Mouse (Mus musculus): ENCODE data around the gene Hkdc1. TPM values are rescaled to one million over a fixed set of nuclear protein-coding genes. Genes with fewer than 3 reads are reported as not detected.
"Not testable (repeated sequence)": the region's sequence is repeated elsewhere in the genome, so short reads cannot be mapped to it uniquely, and the experiment has no call there.

Gene Hkdc1
- 0.58 TPM in 1 of 2 replicates, not detected in the other for total RNA-seq (2015; ENCODE audit: low replicate concordance)
- 0.70 TPM in 1 of 2 replicates, not detected in the other for total RNA-seq (2017; ENCODE audit: low replicate concordance)

DNA sequence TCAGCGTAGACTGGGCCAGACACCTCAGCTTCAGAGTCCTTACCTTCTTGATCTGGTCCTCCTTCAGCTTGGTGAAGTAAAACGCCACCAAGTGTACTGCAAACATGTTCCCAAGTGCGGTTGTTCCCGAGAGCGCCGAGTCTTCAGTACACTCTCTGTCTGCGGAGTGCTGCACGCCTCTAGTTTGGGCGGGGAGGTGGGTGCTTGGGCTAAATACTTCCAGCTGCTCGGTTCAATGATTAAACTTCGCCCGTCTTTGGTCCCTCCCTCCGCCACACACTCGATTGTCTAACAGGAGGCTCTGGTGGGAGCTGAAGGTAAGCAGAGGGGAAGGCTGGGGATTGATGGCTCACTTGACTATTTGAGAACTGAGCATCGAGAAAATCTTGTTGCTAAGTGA is at the start of gene Hkdc1:
Hkdc1 (minus strand) TSS at position 237 of the 400 bp plus-strand sequence.
- ATAC-seq (replicated peaks; ENCODE audit: low FRiP score, poor library complexity, severe bottlenecking), result no peak

DNA sequence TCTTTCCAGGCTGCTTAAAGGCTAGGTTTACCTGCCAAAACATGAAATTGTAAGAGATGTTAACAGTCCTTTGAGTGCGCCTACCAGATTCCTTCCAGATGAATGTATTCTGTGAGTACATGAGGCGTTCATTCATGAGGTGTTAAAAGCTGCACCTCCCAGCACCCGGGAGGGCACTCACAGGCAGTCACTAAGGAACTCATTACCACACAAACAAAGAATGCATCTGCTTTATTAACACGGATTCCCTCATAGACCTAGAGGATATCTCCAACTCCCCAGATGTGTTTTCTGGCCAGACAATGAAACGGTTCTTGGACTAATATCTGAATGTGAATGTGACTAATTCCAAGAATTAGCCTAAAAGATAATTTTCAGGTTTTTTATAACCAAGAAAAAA is 48.8 kb upstream of the Hkdc1 start:
- no peak for ATAC-seq (replicated peaks; ENCODE audit: low FRiP score, poor library complexity, severe bottlenecking)

DNA sequence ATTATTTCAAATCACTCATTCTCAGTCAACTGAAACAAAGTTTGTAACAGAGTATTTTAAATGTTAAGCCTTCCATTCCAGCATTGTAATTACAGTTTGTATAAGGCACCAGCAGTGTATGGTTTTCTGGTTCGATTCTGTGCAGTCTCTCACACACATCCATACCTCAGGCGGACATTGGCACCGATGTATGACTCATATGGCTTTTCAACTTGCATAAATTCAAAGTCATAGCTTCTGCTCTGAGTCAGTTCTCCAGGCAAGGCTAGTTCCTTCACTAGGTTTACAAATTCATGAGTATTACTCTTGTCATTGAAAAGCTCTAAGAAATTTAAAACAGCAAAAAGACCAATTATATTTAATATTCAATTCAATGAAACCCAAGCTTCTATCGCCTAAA is 47.4 kb upstream of the Hkdc1 start:
- ATAC-seq (replicated peaks; ENCODE audit: low FRiP score, poor library complexity, severe bottlenecking), result no peak

DNA sequence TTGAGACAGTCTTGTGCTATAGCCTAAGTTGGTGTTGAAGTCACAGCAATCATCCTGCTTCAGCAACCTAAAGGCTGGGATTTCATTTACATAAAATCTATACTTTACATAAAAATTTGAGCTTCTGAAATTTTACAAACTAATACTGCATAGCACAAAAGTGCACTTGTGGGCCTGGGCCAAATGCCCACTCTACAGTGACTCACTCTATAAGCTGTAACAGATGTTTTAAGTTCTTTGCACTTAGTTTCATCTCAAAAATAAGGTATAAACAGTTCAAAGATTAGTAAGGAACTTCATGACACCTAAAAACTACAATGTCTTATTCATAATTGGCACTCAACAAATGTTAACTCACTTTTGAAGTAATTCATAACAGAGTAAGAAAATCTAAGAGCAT is 39.0 kb upstream of the Hkdc1 start:
- ATAC-seq (replicated peaks; ENCODE audit: low FRiP score, poor library complexity, severe bottlenecking), result no peak

DNA sequence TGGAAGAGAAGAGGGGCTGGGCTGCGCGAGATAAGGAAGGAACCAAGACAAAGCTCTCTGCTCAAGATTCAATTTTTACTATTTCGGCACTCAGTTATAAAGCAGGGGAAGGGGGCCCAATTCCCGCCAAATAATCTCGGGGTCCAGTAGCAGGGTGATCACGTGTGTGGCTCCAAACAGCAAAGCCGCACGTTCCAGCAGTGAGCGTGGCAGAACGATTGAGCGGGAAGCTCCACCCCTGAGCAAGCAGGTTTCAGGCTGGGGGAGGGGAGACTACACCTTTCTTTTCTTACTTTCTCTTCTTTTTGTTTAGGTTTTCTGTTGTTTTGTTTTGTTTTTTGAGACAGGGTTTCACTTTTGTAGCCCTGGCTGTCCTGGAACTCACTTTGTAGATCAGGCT is 29.7 kb upstream of the Hkdc1 start:
- not testable (repeated sequence) for ATAC-seq (replicated peaks; ENCODE audit: low FRiP score, poor library complexity, severe bottlenecking)

DNA sequence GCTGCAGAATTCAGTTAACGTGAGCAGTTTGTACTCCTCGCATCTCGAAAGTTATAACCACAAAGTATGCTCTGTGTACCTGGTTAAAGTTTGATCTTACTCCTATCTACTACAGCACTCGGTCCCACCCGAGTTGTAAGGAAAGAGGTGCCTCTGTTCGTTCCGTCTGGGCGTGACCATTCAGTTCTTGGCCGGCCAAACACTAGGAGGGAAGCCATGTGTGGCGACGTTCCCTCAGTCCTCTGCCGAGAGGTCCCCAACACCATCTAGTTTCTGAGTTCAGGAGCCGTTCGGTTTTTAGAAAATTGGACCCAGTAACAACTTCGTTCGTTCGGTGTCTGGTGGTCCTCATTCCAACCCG is 28.0 kb upstream of the Hkdc1 start:
- no peak for ATAC-seq (replicated peaks; ENCODE audit: low FRiP score, poor library complexity, severe bottlenecking)

DNA sequence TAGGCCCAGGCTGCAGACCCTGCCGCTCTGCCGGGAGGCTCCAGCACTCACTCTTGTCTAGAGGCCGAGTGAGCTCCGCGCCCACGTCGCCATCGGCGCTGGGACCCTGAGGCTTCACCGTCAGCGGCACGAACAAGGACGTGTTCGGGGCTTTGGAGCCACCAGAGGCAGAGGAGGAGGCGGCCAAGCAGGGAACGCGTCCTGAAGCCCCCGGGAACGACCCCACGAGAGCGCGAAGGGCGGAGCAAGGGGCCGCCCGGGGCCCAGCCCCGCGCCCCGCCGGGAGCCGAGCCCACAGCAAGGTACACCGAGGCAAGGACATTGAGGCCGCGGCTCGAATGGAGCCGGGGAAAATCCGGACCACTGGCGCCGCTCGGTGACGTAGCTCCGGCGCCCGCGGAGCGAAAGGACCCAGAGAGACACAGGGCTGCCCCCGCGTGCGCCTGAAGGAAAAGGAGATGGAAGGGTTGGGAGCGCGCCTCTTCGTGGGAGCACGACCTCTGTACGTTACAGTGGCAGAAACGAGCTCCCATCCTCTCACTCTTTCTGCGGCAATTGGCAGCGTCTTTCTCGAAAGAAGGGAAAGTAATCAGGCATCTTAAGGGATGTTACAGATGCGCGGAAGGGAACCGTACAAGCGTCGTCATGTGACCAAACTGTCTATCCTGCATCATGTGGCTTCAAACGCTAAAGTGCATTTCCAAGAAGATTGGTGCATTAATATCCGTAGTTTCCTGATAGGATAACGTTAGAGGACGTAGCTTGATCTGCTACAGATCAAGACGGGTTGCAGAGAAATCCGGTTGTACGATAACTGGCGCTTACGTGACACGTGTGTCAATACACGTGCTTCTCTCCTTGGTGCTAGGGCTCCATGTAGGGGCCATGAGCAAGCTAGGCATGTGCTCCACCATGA is 27.3 kb upstream of the Hkdc1 start, which contains the start of the genes 4930507D05Rik and Supv3l1:
4930507D05Rik (plus strand) TSS at position 126 of the 916 bp plus-strand sequence.
Supv3l1 (minus strand) TSS at position 375 of the 916 bp plus-strand sequence.
- peak; percentile 87 for ATAC-seq (replicated peaks; ENCODE audit: low FRiP score, poor library complexity, severe bottlenecking)

DNA sequence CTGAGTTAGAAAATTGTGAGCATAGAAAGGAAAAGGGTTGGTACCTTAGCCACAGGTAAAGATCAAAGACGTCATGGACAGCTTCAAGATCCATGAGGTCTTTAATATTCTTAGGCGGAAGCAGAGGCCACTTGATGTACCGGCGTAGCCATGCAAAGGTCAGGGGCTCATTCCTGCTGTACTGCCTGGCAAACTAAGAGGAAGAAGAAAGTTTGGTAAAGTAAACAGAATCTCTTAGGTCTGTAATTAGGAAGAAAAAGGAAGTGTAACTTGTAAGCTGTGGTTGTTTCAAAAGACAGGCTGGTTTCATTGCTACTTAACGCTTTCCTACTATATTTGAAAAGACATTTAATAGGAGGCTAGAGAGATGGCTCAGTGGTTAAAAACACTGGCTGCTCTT is 8.1 kb upstream of the Hkdc1 start:
- no peak for ATAC-seq (replicated peaks; ENCODE audit: low FRiP score, poor library complexity, severe bottlenecking)

DNA sequence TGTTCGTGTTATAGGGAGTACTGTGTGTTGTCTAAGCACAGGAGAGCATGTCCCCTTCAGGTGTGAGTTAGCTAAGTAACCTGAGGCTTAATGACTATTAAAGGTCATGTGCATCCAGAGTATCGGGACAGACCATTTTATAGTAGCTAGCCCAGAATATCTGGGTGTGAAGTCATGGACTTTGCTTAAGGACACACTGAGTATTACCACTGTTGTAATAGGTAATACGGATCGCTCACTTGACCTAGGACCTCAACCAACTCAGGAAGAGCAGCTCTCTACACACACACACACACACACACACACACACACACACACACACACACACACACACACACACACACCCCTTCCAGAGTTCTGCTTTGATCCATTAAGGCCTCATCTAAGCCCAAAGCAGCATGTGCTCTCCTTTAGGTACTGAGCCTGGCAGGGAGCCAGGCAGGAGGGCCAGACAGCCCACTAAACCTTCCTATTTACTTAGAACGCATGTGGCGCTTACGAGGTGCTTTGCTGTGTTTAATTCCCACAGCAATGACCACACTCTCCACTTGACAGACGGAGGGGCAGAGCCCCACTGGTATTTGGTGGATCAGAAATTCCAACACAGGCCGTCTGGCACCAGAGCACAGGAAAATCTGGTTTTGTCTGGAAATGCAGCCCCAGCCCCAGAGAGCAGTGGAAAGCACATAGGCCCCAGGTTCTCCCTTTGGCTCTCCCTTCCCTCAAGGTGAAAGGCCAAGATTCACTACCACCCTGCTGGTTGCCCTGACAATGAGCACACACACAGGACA is 3.0 kb upstream of the Hkdc1 start:
- no peak for ATAC-seq (replicated peaks; ENCODE audit: low FRiP score, poor library complexity, severe bottlenecking)

DNA sequence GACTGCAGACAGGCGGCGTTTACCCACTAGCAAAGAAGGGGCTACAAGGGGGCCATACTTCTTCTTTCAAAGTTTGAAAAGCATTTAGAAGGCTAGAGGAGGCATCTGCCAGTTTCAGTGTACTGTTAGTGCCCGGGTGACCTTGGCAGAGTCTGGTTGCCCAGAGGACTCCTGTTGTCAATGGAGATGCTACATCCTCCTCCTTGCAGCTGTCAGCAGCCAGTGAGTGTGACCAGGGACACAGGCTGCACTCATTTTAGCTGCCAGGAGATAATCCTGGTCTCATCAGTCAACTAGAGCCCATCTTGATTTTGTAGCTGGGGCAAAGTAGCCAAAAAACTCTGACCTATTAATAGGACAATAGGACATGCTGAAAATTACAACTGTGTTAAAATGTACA is 1.2 kb downstream of the Hkdc1 start:
- ATAC-seq (replicated peaks; ENCODE audit: low FRiP score, poor library complexity, severe bottlenecking), result no peak

DNA sequence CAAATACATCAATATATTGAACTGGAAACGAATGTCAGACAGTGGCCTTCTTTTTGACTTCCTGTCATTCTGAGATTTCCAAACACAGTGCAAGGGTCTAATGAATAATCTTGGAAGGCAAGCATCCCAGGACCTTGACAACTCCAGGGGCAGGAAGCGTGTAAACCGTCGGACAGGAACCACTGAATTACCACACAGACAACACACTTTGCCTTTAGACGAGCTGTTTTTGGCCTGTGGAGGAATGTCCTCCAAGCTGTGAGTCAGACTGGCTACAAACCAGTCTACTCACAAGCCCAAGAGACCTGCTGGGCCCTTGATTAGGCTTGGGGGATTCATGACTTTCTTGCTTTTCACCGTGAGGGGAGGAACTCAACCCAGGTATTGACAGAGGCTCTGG is 1.9 kb downstream of the Hkdc1 start:
- ATAC-seq (replicated peaks; ENCODE audit: low FRiP score, poor library complexity, severe bottlenecking), result no peak

DNA sequence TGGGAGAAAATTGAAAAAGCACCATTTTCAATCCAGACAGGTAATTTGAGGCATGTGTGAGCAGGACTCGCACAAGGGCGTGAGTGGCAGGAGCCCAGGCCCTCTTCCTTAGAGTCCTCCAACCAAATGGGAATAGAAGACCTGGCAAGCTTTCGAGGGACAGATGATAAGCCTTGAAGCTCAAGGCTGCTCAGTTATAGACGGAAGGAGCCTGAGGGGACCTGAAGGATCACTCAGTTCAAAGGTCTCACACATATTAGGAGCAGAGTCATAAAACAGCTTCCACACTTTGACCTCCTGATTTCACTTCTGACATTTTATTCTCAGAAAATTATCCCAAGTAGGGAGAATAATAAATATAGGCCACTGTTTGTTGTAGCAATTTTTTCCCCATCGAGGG is 2.9 kb downstream of the Hkdc1 start:
- no peak for ATAC-seq (replicated peaks; ENCODE audit: low FRiP score, poor library complexity, severe bottlenecking)

DNA sequence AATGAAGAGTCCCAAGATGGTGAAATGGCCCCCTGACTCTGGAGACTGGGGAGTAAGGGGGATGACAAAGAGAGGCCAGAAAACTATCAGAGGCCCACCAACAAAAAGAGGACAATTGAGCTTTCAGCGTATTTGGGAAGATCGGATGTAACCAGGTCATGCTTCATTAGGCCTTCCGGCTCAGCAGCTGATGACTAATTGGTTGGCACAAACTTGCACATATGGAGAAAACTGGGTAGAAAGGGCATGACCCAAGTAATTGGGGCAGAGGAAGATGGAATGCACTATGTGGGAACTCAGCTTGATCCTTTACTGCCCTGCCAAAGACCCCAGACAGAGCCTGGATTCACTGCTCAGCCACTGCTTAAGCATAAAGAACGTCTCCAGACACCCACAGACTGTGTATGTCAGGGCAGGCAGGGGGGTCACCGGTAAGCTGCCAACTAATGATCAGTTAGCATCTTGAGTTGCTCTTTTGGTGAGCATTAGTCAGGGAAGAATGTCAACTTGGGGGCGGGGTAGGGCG is 3.4 kb downstream of the Hkdc1 start:
- ATAC-seq (replicated peaks; ENCODE audit: low FRiP score, poor library complexity, severe bottlenecking), result no peak

DNA sequence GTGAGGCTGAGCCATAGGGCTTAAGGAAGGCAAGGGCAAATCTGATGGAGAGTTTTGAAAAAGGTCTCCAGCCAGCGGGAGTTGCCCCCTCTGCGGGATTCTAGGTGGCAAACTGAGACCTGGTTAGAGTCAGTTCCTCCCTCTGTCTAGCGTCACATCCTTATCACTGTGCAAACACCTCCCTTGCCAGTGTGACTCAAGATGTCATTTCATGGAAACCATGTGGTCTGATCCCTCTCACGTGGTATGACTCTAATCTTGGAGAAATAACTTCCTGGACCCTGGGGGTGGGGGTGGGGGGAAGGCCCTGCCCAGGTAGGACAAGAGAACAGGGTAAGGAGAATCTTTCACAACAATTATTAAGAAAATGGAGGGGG is 8.7 kb downstream of the Hkdc1 start:
- no peak for ATAC-seq (replicated peaks; ENCODE audit: low FRiP score, poor library complexity, severe bottlenecking)

DNA sequence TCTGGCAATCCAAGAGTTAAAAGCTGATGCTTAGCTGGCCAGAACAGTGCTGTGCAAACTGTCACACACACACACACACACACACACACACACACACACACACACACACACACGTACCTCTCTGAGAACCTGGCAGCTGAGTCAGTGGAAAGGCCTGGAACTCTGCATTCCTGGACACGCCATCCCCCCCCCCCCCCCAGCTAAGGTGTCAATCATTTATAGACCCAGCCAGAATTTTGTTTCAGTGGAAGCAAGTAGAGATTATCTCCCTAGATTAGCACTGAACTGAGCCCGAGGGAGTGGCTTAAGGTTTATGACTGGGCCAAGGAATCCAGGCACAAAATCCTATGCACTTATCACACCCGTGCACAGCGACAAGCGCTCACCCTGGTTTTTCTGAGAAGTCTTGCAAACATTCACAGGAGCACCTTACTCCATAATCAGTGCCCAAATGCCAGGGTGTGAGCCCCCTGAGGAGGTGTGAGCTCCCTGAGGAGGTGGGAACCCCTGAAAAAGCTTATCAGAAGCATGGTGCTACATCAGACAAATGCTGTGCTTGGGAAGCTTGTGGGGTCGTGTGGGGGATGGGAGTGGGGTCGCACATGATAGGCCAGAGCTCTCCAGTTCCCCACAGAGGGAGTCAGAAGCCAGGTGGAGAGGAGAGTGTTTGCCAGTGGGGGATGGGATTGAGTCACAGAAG is 9.2 kb downstream of the Hkdc1 start:
- ATAC-seq (replicated peaks; ENCODE audit: low FRiP score, poor library complexity, severe bottlenecking), result no peak

DNA sequence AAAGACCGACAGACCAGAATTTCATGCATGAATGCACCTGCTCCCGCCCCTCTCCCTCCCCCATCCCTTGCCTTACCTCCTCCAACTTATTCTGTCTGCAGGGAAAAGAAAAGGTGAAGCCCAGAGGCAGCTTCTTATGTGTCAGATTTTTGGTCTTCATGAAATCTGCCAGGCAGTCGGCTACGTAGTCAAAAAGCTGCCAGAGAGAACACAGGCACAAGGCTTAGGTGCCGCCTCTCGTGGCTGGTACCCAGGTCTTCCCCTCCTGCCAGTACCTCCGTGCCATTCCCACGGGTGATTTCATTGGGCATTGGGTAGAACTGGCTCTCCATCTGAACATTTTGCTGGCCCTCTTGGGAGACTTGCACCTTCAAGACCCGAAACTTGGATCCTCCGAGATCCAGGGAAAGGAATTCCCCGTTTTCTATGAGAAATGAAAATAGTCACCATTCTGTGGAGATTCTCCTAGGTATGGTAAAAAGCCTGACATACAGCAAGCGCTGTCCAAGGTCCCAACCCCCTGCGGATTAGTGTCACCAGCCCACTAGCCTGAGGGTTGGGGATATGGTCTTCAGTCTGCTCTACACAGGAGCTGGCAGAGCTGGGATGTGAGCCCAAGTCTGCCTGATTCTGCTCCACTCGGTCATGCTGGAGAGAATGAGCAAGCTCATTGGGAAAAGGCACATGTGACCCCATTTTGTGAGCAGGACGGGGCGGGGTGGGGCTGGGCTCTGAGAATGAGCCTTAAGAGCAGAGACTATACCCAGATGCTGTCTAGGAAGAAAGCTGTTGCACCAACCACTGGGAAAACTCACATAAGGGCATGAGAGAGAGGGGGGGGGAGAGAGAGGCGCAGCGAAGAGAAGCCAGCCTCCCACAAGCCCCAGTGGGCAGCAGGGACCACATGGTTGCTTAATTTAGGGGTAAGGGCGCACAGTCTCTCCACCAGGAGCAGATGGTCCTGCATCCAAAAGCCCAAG is 10.6 kb downstream of the Hkdc1 start:
- no peak for ATAC-seq (replicated peaks; ENCODE audit: low FRiP score, poor library complexity, severe bottlenecking)

DNA sequence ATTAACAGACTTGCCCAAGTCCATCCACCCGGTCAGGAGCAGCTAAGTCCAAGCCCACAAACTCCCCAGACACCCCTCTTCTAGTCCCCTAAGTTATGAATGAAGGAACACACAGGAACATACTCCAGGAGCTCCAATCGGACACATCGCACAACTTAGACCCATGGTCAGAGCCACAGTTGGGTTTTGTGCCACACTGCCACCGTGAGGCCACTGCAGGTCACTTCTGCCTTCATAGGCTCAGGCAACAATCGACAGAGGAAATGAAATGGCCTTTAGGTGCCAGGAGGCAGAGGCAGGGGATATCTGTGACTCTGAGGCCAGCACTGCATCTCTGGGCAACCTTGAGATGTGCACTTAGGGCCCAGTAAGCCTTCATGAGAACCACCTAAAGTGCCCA is 11.3 kb downstream of the Hkdc1 start:
- peak; percentile 78 for ATAC-seq (replicated peaks; ENCODE audit: low FRiP score, poor library complexity, severe bottlenecking)

DNA sequence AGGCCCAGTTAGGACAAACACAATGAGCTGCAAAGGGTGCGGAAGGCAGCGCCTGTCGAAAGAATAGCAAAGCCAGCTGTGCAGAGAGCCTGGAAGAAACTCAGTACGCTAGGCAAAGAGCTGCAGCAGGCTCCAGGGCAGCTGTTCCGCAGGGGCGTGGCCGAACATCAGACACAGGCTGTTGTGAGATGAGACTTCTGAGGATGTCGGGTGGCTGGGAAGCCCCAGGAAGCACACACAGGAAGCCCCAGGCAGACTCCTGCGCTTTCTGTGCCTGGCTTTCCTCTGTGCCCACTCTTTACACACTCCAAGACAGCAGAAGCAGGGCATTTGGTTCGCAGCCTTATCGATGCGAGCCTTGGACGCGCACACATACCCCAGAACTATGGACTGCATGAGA is 17.4 kb downstream of the Hkdc1 start:
- ATAC-seq (replicated peaks; ENCODE audit: low FRiP score, poor library complexity, severe bottlenecking), result no peak

DNA sequence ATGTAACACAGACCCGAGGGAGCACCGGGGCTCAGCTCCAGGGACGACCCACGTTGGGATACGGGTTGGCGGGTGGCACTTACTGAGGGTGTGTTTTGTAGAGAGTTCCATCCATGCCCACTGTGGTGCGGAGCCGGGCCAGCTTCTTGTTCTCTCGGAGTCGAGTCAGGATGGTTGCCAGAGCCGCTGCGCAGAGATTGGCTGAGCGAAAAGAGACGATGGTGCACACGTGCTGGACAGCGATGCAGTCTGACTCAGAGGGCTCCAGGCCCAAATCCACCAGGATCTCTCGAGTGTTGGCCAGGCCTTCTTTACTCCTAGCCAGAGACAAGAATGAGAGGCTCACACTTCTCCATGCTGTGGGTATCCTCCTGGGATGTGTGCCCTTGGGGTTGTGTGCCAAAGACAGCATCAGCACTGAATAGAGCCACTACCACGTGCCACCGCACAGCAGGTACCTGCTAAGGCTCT is 20.6 kb downstream of the Hkdc1 start:
- no peak for ATAC-seq (replicated peaks; ENCODE audit: low FRiP score, poor library complexity, severe bottlenecking)

Measured in erythroblast, adult 5-6 weeks (primary cell).